Mouse (Mus musculus) MEL (cell line): ENCODE data around the gene Mslnl. TPM values are rescaled to one million over a fixed set of nuclear protein-coding genes. Genes with fewer than 3 reads are reported as not detected.

Source experiments
- DNase-seq: peaks from one replicate; pipeline ENCODE4 v3.0.0; 2011; ENCODE audit warnings: low read depth, low spot score
- H3K27ac ChIP-seq: 2 replicates; pipeline ENCODE4 v1.5.1; 2012; ENCODE audit warnings: low read depth, mild to moderate bottlenecking, control low read depth, low read length, moderate library complexity; ENCODE audit not compliant: control insufficient read depth
- H3K27me3 ChIP-seq, 2 experiments: fragments of 150-350 bp in 1 of 2; sonication (generic) in 1 of 2; 2 replicates each; pipeline ENCODE4 v1.6.1; 2012; ENCODE audit warnings: low read length in 2 of 2, mild to moderate bottlenecking in 2 of 2, improper control_type of control experiment in 1 of 2, moderate library complexity in 1 of 2; ENCODE audit not compliant: insufficient read depth in 2 of 2, control insufficient read depth in 1 of 2
- H3K36me3 ChIP-seq, 2 experiments: 2 replicates each; pipeline ENCODE4 v1.6.1; 2012 to 2014; ENCODE audit warnings: low read length in 2 of 2, improper control_type of control experiment in 1 of 2, inconsistent platforms in 1 of 2, mild to moderate bottlenecking in 1 of 2; ENCODE audit not compliant: insufficient read depth in 2 of 2, control insufficient read depth in 1 of 2
- H3K4me1 ChIP-seq, 2 experiments: fragments of 150-350 bp in 1 of 2; sonication (generic) in 1 of 2; 2 replicates each; pipeline ENCODE4 v1.6.1; 2012; ENCODE audit warnings: low read length in 2 of 2, improper control_type of control experiment in 1 of 2, mild to moderate bottlenecking in 1 of 2; ENCODE audit not compliant: insufficient read depth in 2 of 2, control insufficient read depth in 1 of 2
- H3K4me3 ChIP-seq, 2 experiments: fragments of 150-350 bp in 1 of 2; sonication (generic) in 1 of 2; 2 replicates each; pipeline ENCODE4 v1.5.1; 2012; ENCODE audit warnings: low read depth in 2 of 2, low read length in 2 of 2, mild to moderate bottlenecking in 2 of 2, moderate library complexity in 2 of 2, control low read depth in 1 of 2, improper control_type of control experiment in 1 of 2; ENCODE audit not compliant: control insufficient read depth in 1 of 2, insufficient read depth in 1 of 2
- H3K79me2 ChIP-seq: 2 replicates; pipeline ENCODE4 v1.6.1; 2012; ENCODE audit warnings: mild to moderate bottlenecking, low read length, moderate library complexity; ENCODE audit not compliant: control insufficient read depth, poor library complexity, insufficient read depth
- H3K9ac ChIP-seq: 2 replicates; pipeline ENCODE4 v1.6.1; 2012; ENCODE audit warnings: low read depth, mild to moderate bottlenecking, control low read depth, low read length, moderate library complexity; ENCODE audit not compliant: control insufficient read depth, poor library complexity, severe bottlenecking
- H3K9me3 ChIP-seq: fragments of 150-350 bp; sonication (generic); replicated peaks from 2 replicates; pipeline ENCODE4 v1.6.1; 2012; ENCODE audit warnings: mild to moderate bottlenecking, low read length, improper control_type of control experiment, moderate library complexity; ENCODE audit not compliant: insufficient read depth
- BHLHE40 ChIP-seq: IDR thresholded peaks from 2 replicates; pipeline ENCODE4 v1.6.1; 2012; ENCODE audit warnings: low read depth, mild to moderate bottlenecking, inconsistent platforms, low read length, improper control_type of control experiment, borderline replicate concordance
- CHD1 ChIP-seq: IDR thresholded peaks from 2 replicates; pipeline ENCODE4 v1.6.1; 2012; ENCODE audit warnings: low read depth, mild to moderate bottlenecking, inconsistent platforms, low read length, improper control_type of control experiment
- CTCF ChIP-seq, 3 experiments: IDR thresholded peaks in 2 of 3; conservative IDR thresholded peaks in 1 of 3; 2 replicates each; pipeline ENCODE4 v1.5.1; 2011 to 2012; ENCODE audit warnings: low read length in 3 of 3, low read depth in 2 of 3, mild to moderate bottlenecking in 2 of 3, improper control_type of control experiment in 1 of 3, inconsistent platforms in 1 of 3, mixed read lengths in 1 of 3, moderate library complexity in 1 of 3; ENCODE audit not compliant: control insufficient read depth in 1 of 3, insufficient read depth in 1 of 3, poor library complexity in 1 of 3, severe bottlenecking in 1 of 3
- ELF1 ChIP-seq: IDR thresholded peaks from 2 replicates; pipeline ENCODE4 v1.6.1; 2014; ENCODE audit warnings: low read depth, mild to moderate bottlenecking, inconsistent platforms, low read length, improper control_type of control experiment, moderate library complexity
- EP300 ChIP-seq, 2 experiments: IDR thresholded peaks; 2 replicates each; pipeline ENCODE4 v1.6.1; 2011; ENCODE audit warnings: improper control_type of control experiment in 2 of 2, low read length in 2 of 2, low read depth in 1 of 2, mild to moderate bottlenecking in 1 of 2
- ETS1 ChIP-seq: IDR thresholded peaks from 2 replicates; pipeline ENCODE4 v1.6.1; 2012; ENCODE audit warnings: low read depth, mild to moderate bottlenecking, inconsistent platforms, low read length, improper control_type of control experiment, moderate library complexity
- GATA1 ChIP-seq: IDR thresholded peaks from 2 replicates; pipeline ENCODE4 v1.6.1; 2011; ENCODE audit warnings: low read depth, low read length, improper control_type of control experiment
- HCFC1 ChIP-seq: IDR thresholded peaks from 2 replicates; pipeline ENCODE4 v1.6.1; 2012; ENCODE audit warnings: low read depth, mild to moderate bottlenecking, inconsistent platforms, low read length, improper control_type of control experiment, moderate library complexity
- KAT2A ChIP-seq: conservative IDR thresholded peaks from 2 replicates; pipeline ENCODE4 v1.6.1; 2012; ENCODE audit warnings: low read depth, low read length, improper control_type of control experiment, inconsistent platforms
- MAX ChIP-seq: IDR thresholded peaks from 2 replicates; pipeline ENCODE4 v1.6.1; 2011; ENCODE audit warnings: low read length, improper control_type of control experiment
- MEF2A ChIP-seq: IDR thresholded peaks from 2 replicates; pipeline ENCODE4 v1.6.1; 2014; ENCODE audit warnings: low read depth, mild to moderate bottlenecking, inconsistent platforms, low read length, improper control_type of control experiment; ENCODE audit not compliant: poor library complexity, insufficient replicate concordance, severe bottlenecking; ENCODE audit errors: extremely low read depth
- MXI1 ChIP-seq: IDR thresholded peaks from 2 replicates; pipeline ENCODE4 v1.6.1; 2011; ENCODE audit warnings: mild to moderate bottlenecking, low read depth, low read length, improper control_type of control experiment
- MYB ChIP-seq: IDR thresholded peaks from 2 replicates; pipeline ENCODE4 v1.6.1; 2011; ENCODE audit warnings: mild to moderate bottlenecking, low read depth, low read length, improper control_type of control experiment
- MYC ChIP-seq: IDR thresholded peaks from 2 replicates; pipeline ENCODE4 v1.6.1; 2011; ENCODE audit warnings: low read depth, mild to moderate bottlenecking, low read length, improper control_type of control experiment, moderate library complexity
- NELFE ChIP-seq: IDR thresholded peaks from 2 replicates; pipeline ENCODE4 v1.6.1; 2011; ENCODE audit warnings: low read depth, low read length, improper control_type of control experiment
- NRF1 ChIP-seq: IDR thresholded peaks from 2 replicates; pipeline ENCODE4 v1.6.1; 2014; ENCODE audit warnings: low read depth, mild to moderate bottlenecking, inconsistent platforms, low read length, improper control_type of control experiment, moderate library complexity; ENCODE audit not compliant: poor library complexity, insufficient read depth, severe bottlenecking
- TBP ChIP-seq: IDR thresholded peaks from 2 replicates; pipeline ENCODE4 v1.8.0; 2011; ENCODE audit warnings: low read depth, low read length, improper control_type of control experiment
- TCF12 ChIP-seq: IDR thresholded peaks from 2 replicates; pipeline ENCODE4 v1.6.1; 2014; ENCODE audit warnings: low read depth, mild to moderate bottlenecking, inconsistent platforms, low read length, improper control_type of control experiment, moderate library complexity
- UBTF ChIP-seq: IDR thresholded peaks from 2 replicates; pipeline ENCODE4 v1.6.1; 2012; ENCODE audit warnings: low read depth, mild to moderate bottlenecking, inconsistent platforms, low read length, improper control_type of control experiment, moderate library complexity, borderline replicate concordance; ENCODE audit not compliant: insufficient read depth
- USF1 ChIP-seq: IDR thresholded peaks from 2 replicates; pipeline ENCODE4 v1.6.1; 2014; ENCODE audit warnings: low read depth, mild to moderate bottlenecking, inconsistent platforms, low read length, improper control_type of control experiment, moderate library complexity
- USF2 ChIP-seq, 2 experiments: IDR thresholded peaks; 2 replicates each; pipeline ENCODE4 v1.6.1; 2011 to 2012; ENCODE audit warnings: improper control_type of control experiment in 2 of 2, low read length in 2 of 2, borderline replicate concordance in 1 of 2, inconsistent platforms in 1 of 2, low read depth in 1 of 2, mild to moderate bottlenecking in 1 of 2; ENCODE audit not compliant: insufficient read depth in 1 of 2
- ZKSCAN1 ChIP-seq: IDR thresholded peaks from 2 replicates; pipeline ENCODE4 v1.6.1; 2012; ENCODE audit warnings: low read depth, mild to moderate bottlenecking, inconsistent platforms, low read length, improper control_type of control experiment, moderate library complexity
- ZNF384 ChIP-seq: IDR thresholded peaks from 2 replicates; pipeline ENCODE4 v1.6.1; 2012; ENCODE audit warnings: low read depth, mild to moderate bottlenecking, inconsistent platforms, low read length, improper control_type of control experiment
- polyA plus RNA-seq, 2 experiments: library from polyadenylated mRNA; stranded (reverse) in 1 of 2; unstranded in 1 of 2; fragments of >175 nt in 1 of 2; fragments of >200 nt in 1 of 2; gene quantifications; 2 replicates each; pipeline versions ENCODE4 v1.2.1 to v1.2.4; 2012; ENCODE audit warnings: low replicate concordance in 2 of 2, low read depth in 1 of 2; ENCODE audit not compliant: insufficient read length in 2 of 2, insufficient read depth in 1 of 2, missing spikeins in 1 of 2
- total RNA-seq: library from RNA; depleted of rRNA; stranded (reverse); fragments of 300-350 nt; gene quantifications from 2 replicates; pipeline ENCODE4 v1.2.3, GENCODE M21; 2012

The Mslnl gene
- total and polyA plus RNA-seq, 3 experiments: 0.08 TPM; not detected in 1

DNA sequence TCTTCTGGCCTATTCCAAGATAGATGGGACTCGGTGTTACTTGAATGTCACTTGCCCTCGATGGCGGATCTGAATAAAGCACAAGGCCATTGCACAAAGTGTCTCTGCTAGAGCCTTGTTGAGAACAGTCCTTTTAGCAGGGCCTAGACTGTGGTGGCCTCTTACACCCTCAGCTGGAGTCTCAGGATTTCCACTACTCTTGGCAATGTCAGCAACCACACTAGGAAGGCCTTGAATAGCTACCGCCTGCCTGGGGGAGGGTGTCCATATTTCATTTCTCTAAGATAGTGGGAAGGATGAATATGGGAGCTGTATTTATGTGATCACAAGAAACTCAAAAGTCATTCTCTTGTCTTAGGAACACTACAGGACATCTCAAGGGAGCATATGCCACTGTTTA, 12.4 kb downstream of the Mslnl start:
- TF ChIP-seq ETS1: no peak
- TF ChIP-seq ZNF384: no peak
- no peak for TF ChIP-seq TCF12
- no peak for TF ChIP-seq EP300 (IDR thresholded peaks at IDR 0.05; ENCODE audit: low read depth in 1 of 2, low read length in 2 of 2)
- TF ChIP-seq USF2 (IDR thresholded peaks at IDR 0.05; ENCODE audit: borderline replicate concordance in 1 of 2, insufficient read depth in 1 of 2, low read depth in 1 of 2, low read length in 2 of 2): no peak
- TF ChIP-seq MXI1: no peak
- no peak for TF ChIP-seq ELF1
- TF ChIP-seq TBP: no peak
- TF ChIP-seq MAX: no peak
- no peak for TF ChIP-seq UBTF
- no peak for TF ChIP-seq KAT2A
- TF ChIP-seq NELFE: no peak
- no peak for TF ChIP-seq NRF1
- no peak for TF ChIP-seq BHLHE40
- no peak for TF ChIP-seq HCFC1
- no peak for TF ChIP-seq MYC
- TF ChIP-seq CHD1: no peak
- no peak for TF ChIP-seq CTCF (IDR thresholded peaks at IDR 0.05 in 2 of 3, conservative IDR thresholded peaks at IDR 0.05 in 1 of 3; ENCODE audit: control insufficient read depth in 1 of 3, insufficient read depth in 1 of 3, low read depth in 2 of 3, low read length in 3 of 3, poor library complexity in 1 of 3, severe bottlenecking in 1 of 3)
- TF ChIP-seq, all 39 proteins: peak for 0
- no peaks in the 10 kb centered on the region for H3K9me3 ChIP-seq
- no peak for DNase-seq
- H3K4me3 ChIP-seq: no peak overlapping the region
- H3K27me3 ChIP-seq: peaks cover 0 to 3% of the 10 kb centered on the region in 2 experiments; a peak in 1 of 4 replicates
- no peak overlapping the region for H3K27ac ChIP-seq
- H3K36me3 ChIP-seq: no peaks in the 10 kb centered on the region
- no peaks in the 10 kb centered on the region for H3K4me1 ChIP-seq
- no peak overlapping the region for H3K9ac ChIP-seq
- H3K79me2 ChIP-seq: no peaks in the 10 kb centered on the region

- H3K4me1 ChIP-seq: no peaks in the 10 kb centered on the region
- H3K27ac ChIP-seq: no peak overlapping the region
- DNase-seq: no peak
- H3K27me3 ChIP-seq: peaks cover 0 to 1% of the 10 kb centered on the region in 2 experiments; a peak in 1 of 4 replicates
- H3K79me2 ChIP-seq: no peaks in the 10 kb centered on the region
- no peaks in the 10 kb centered on the region for H3K36me3 ChIP-seq
- H3K4me3 ChIP-seq: no peak overlapping the region
- TF ChIP-seq USF2 (IDR thresholded peaks at IDR 0.05; ENCODE audit: borderline replicate concordance in 1 of 2, insufficient read depth in 1 of 2, low read depth in 1 of 2, low read length in 2 of 2) (no peak), CTCF (IDR thresholded peaks at IDR 0.05 in 2 of 3, conservative IDR thresholded peaks at IDR 0.05 in 1 of 3; ENCODE audit: control insufficient read depth in 1 of 3, insufficient read depth in 1 of 3, low read depth in 2 of 3, low read length in 3 of 3, poor library complexity in 1 of 3, severe bottlenecking in 1 of 3) (no peak), MYB (no peak), TBP (no peak), MEF2A (no peak), TCF12 (no peak), KAT2A (no peak), ZKSCAN1 (no peak), GATA1 (no peak), USF1 (no peak)
- H3K9me3 ChIP-seq: no peaks in the 10 kb centered on the region
- no peak overlapping the region for H3K9ac ChIP-seq
These were observed 13.5 kb downstream of the Mslnl start for GRCm38 (mm10) chr17:25749314-25749713.
